Mouse (Mus musculus) ES-E14 (cell line): ENCODE data around the gene Lrmda. TPM values are rescaled to one million over a fixed set of nuclear protein-coding genes. Genes with fewer than 3 reads are reported as not detected.

Experiments
- DNase-seq: peaks from one replicate; pipeline ENCODE4 v3.0.0-alpha.2; 2013; ENCODE audit warnings: low read depth, low spot score
- H3K27ac ChIP-seq: 2 replicates; pipeline ENCODE4 v1.5.1; 2012; ENCODE audit warnings: low read depth, mild to moderate bottlenecking, low read length, moderate library complexity, mixed read lengths; ENCODE audit not compliant: poor library complexity, insufficient read depth, severe bottlenecking
- H3K36me3 ChIP-seq: 2 replicates; pipeline ENCODE4 v1.6.1; 2012; ENCODE audit warnings: mild to moderate bottlenecking, low read length, moderate library complexity, mixed read lengths; ENCODE audit not compliant: control insufficient read depth, poor library complexity, insufficient read depth, severe bottlenecking
- H3K4me1 ChIP-seq, 2 experiments: fragments of 150-350 bp in 1 of 2; sonication (generic) in 1 of 2; 2 replicates each; pipeline ENCODE4 v1.6.1; 2012; ENCODE audit warnings: low read length in 2 of 2, mild to moderate bottlenecking in 1 of 2, mixed read lengths in 1 of 2; ENCODE audit not compliant: control insufficient read depth in 2 of 2, insufficient read depth in 2 of 2, poor library complexity in 1 of 2
- H3K4me3 ChIP-seq, 2 experiments: fragments of 150-350 bp in 1 of 2; sonication (generic) in 1 of 2; 2 replicates each; pipeline ENCODE4 v1.5.1; 2012; ENCODE audit warnings: low read length in 2 of 2, low read depth in 1 of 2, mild to moderate bottlenecking in 1 of 2, mixed read lengths in 1 of 2; ENCODE audit not compliant: insufficient read depth in 1 of 2, poor library complexity in 1 of 2, severe bottlenecking in 1 of 2
- H3K9ac ChIP-seq: 2 replicates; pipeline ENCODE4 v1.6.1; 2012; ENCODE audit warnings: low read depth, mild to moderate bottlenecking, low read length, mixed read lengths; ENCODE audit not compliant: poor library complexity, insufficient read depth, severe bottlenecking
- H3K9me3 ChIP-seq: fragments of 150-350 bp; sonication (generic); 2 replicates; pipeline ENCODE4 v1.6.1; 2012; ENCODE audit warnings: low read depth, mild to moderate bottlenecking, low read length; ENCODE audit not compliant: control insufficient read depth, insufficient read depth
- CHD2 ChIP-seq: IDR thresholded peaks from 2 replicates; pipeline ENCODE4 v1.6.1; 2014; ENCODE audit warnings: mild to moderate bottlenecking, low read depth, low read length, inconsistent platforms
- HCFC1 ChIP-seq: IDR thresholded peaks from 2 replicates; pipeline ENCODE4 v1.6.1; 2012; ENCODE audit warnings: low read length, inconsistent platforms, borderline replicate concordance; ENCODE audit not compliant: insufficient read depth
- MAFK ChIP-seq: IDR thresholded peaks from 2 replicates; pipeline ENCODE4 v1.6.1; 2014; ENCODE audit warnings: mild to moderate bottlenecking, low read depth, low read length, inconsistent platforms; ENCODE audit not compliant: insufficient read depth
- ZC3H11A ChIP-seq: IDR thresholded peaks from 2 replicates; pipeline ENCODE4 v1.6.1; 2012; ENCODE audit warnings: low read depth, mild to moderate bottlenecking, inconsistent platforms, low read length, borderline replicate concordance
- ZNF384 ChIP-seq: IDR thresholded peaks from 2 replicates; pipeline ENCODE4 v1.6.1; 2012; ENCODE audit warnings: low read depth, low read length, inconsistent platforms
- in situ Hi-C, 2 experiments: fragments of 600-800 bp; cut with MboI; formaldehyde crosslinking; loops; one replicate each; pipeline ENCODE4 v1.15.1; 2025; ENCODE audit warnings: low sequenced_read_pairs in 2 of 2, inconsistent platforms in 1 of 2; ENCODE audit not compliant: unreplicated experiment in 2 of 2
- total RNA-seq: library from RNA; depleted of rRNA; stranded (reverse); fragments of 300-350 nt; gene quantifications from 2 replicates; pipeline ENCODE4 v1.2.3, GENCODE M21; 2012

Gene Lrmda
- total RNA-seq, 1 experiment: 0.22 TPM

DNA sequence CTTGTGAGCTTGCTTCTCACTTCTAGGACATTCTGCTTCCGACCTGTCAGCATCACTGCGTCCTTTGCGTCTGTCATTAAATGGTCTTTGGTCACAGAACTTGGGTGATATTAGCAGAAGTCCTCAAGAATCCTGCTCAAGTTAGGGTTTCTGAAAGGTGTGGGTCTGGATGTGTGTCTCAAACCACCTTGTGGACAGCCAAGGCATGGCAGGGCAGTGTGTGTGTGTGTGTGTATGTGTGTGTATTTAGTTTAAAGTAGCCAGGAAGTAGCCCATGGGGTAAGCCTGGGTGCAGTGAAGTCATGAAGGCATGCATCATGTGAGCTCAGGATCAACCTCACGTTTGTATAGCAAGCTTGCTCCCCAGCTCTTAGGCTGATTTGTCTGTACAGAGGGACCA lies 274.9 kb downstream of the Lrmda start:
- DNase-seq: no peak
- no peaks in the 10 kb centered on the region for H3K4me1 ChIP-seq
- no peak overlapping the region for H3K4me3 ChIP-seq
- TF ChIP-seq CHD2 (no peak), HCFC1 (no peak), ZNF384 (no peak), ZC3H11A (no peak), MAFK (no peak)
- H3K27ac ChIP-seq: no peak overlapping the region
- in situ Hi-C loops: no loop called here
- H3K9me3 ChIP-seq: no peaks in the 10 kb centered on the region
- H3K9ac ChIP-seq: no peak overlapping the region
- no peaks in the 10 kb centered on the region for H3K36me3 ChIP-seq

DNA sequence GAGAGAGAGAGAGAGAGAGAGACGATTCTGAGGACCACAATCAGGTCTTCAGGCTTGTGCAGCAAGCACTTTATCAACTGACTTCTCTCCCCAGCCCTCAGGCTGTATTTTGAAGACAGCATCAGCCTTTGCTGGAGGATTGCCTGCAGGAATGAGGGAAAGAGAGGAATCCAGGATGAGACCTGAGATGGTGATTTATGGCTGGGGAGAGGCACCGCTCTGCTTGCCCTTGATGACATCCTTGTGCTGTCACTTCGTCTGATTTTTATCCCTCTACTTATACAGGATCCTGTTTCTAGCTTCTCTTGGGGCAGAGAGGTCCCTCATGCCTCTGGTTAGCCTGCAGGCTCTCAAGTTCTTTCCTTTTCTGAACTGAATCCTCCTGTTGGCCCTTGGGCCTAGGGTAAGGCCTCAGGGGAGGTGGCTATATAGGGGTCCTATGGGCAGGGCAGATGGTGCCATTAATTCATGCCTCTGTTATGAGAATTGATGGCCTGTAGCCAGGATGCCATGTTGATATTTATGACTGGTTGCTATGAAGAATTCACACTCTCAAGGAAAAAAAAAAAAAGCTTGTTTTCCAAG lies 277.2 kb downstream of the Lrmda start:
- Histone ChIP-seq H3K9ac (no peak overlapping the region), H3K4me1 (no peaks in the 10 kb centered on the region), H3K9me3 (no peaks in the 10 kb centered on the region), H3K4me3 (no peak overlapping the region), H3K36me3 (no peaks in the 10 kb centered on the region), H3K27ac (no peak overlapping the region)
- in situ Hi-C loops: no loop called here
- DNase-seq: no peak
- TF ChIP-seq MAFK (no peak), CHD2 (no peak), ZC3H11A (no peak), HCFC1 (no peak)

DNA sequence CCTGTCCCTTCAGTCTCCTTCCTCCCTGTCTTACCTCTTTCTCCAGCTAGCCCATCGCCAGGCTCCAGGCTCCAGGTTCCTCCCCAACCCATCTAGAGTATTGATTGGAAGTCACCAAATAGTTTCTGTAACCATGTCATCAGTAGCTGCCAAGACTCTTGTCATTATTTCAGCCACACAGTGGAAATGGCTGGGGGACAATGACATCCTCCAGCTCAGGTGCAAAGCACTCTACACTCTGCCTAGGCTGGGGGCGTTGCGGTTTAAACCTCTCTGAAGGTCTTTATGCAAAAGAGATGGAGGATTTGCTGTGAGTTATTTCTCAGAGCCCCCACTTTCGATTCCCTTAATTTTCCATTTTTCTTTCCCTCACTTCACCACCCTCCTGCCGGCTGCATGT lies 287.2 kb downstream of the Lrmda start:
- no peak for TF ChIP-seq MAFK
- no peak for TF ChIP-seq ZNF384
- TF ChIP-seq HCFC1: no peak
- TF ChIP-seq CHD2: no peak
- TF ChIP-seq ZC3H11A: no peak
- no peak overlapping the region for H3K9ac ChIP-seq
- in situ Hi-C loops: loop anchor here in 1 of 2 experiments (25.0 kb wide), 1 partner anchor 106 kb away; no protein-coding TSS in a partner anchor
- no peak overlapping the region for H3K4me3 ChIP-seq
- no peak for DNase-seq
- H3K4me1 ChIP-seq: no peaks in the 10 kb centered on the region
- no peaks in the 10 kb centered on the region for H3K9me3 ChIP-seq
- no peaks in the 10 kb centered on the region for H3K36me3 ChIP-seq
- H3K27ac ChIP-seq: no peak overlapping the region

DNA sequence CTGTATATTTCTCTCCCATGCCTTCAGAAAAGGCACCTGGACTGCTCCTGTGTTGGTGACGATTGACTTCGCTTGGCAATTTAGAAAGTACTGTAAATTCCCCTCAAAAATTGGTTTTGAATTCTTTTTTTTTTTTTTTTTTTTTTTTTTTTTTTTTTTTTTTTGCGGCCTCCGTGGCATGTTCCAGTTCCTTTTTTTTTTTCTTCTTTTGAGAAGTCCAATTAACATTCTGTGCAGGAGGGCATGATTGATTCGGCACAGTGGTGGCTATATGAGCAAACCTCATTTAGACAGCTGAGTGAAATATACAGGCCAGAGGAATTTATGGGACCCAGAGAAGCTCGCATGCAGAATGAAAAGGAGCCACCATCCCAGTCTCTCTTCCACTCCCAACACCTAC lies 288.5 kb downstream of the Lrmda start:
- H3K4me3 ChIP-seq: no peak overlapping the region
- H3K9me3 ChIP-seq: no peaks in the 10 kb centered on the region
- no peak for DNase-seq
- in situ Hi-C loops: loop anchor here in 1 of 2 experiments (25.0 kb wide), 1 partner anchor 104 kb away; no protein-coding TSS in a partner anchor
- no peak overlapping the region for H3K9ac ChIP-seq
- no peak overlapping the region for H3K27ac ChIP-seq
- H3K36me3 ChIP-seq: no peaks in the 10 kb centered on the region
- TF ChIP-seq CHD2: no peak
- TF ChIP-seq HCFC1: no peak
- peak; percentile 57 for TF ChIP-seq ZNF384
- no peak for TF ChIP-seq ZC3H11A
- no peaks in the 10 kb centered on the region for H3K4me1 ChIP-seq

DNA sequence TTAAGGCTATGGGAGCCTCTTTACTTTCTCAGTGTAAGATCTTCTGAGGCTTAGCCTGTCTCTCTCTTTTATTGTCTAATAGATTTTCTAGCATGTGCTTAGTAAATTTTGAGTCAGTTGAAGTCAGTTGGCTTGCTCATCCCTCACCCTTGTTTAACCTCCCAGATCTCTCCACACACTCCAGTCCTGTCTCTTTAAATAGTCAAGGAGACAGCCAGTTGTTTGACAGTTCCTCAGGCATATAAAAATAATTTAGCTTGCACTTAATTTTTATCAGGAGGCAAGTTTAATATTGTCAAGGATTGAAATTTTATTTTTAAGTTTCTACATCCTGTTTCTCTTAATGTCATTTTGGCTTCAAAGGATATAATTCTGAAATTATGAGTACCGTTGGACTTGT lies 303.5 kb downstream of the Lrmda start:
- Histone ChIP-seq H3K4me3 (no peak overlapping the region), H3K36me3 (no peaks in the 10 kb centered on the region), H3K4me1 (no peaks in the 10 kb centered on the region), H3K27ac (no peak overlapping the region), H3K9me3 (no peaks in the 10 kb centered on the region), H3K9ac (no peak overlapping the region)
- in situ Hi-C loops: loop anchor here in 1 of 2 experiments (25.0 kb wide), 1 partner anchor 89 kb away; no protein-coding TSS in a partner anchor
- TF ChIP-seq MAFK: no peak
- TF ChIP-seq HCFC1: no peak
- no peak for TF ChIP-seq ZNF384
- TF ChIP-seq ZC3H11A: no peak
- no peak for TF ChIP-seq CHD2
- no peak for DNase-seq
